Comparison of ENCODE assay signal across 29 mouse cellular contexts in genomic region chr11:47010166-47010565, GRCm38 (mm10).
A peak's percentile ranks its signal among the peaks of the same experiment; 100 is the strongest.
DNase-seq lines count a peak whose midpoint lies in the region; ATAC-seq and TF ChIP-seq lines count a peak whose summit lies in the region.
"Had no signal": no experiment of that assay in that cellular context is flagged by ENCODE, and none has a peak within 500 bp of the region (broad histone marks: within the 10 kb centered on the region; RNA-seq: fewer than 3 reads in every experiment).

No protein-coding gene starts in this region.

- ATAC-seq in forebrain, postnatal 0 days, result no peak
- no peak for ATAC-seq in forebrain, embryonic 16.5 days
- no peak for ATAC-seq in kidney, postnatal 0 days (replicated peaks; ENCODE audit: low FRiP score, low read depth)
- ATAC-seq: CD4-positive, CD25-positive, alpha-beta regulatory T cell, adult 4 months; inflammation-experienced regulatory T-cells, adult 6 months; midbrain, embryonic 16.5 days had no signal

- in situ Hi-C loops in CH12.LX (cut with MboI; ENCODE audit: low pct_ligation_motif_present, low pct_unique_long_range_greater_than_20kb, low sequenced_read_pairs), result no loop called here

- TF ChIP-seq POLR2A in CH12.LX (IDR thresholded peaks at IDR 0.05; ENCODE audit: low read depth, low read length), result no peak

- H3K36me3 ChIP-seq in forebrain, postnatal 0 days (ENCODE audit: insufficient read depth), result no peaks in the 10 kb centered on the region
- H3K36me3 ChIP-seq in forebrain, embryonic 16.5 days (ENCODE audit: control insufficient read depth, insufficient read depth), result no peaks in the 10 kb centered on the region
- no peaks in the 10 kb centered on the region for H3K36me3 ChIP-seq in kidney, postnatal 0 days (ENCODE audit: insufficient read depth, low read length)
- H3K36me3 ChIP-seq in CH12.LX (replicated peaks in 1 of 2; ENCODE audit: control insufficient read depth in 1 of 2, insufficient read depth in 1 of 2, low read length in 1 of 2), result no peaks in the 10 kb centered on the region
- H3K36me3 ChIP-seq: embryonic facial prominence, embryonic 13.5 days; forebrain, embryonic 10.5 days; heart, embryonic 12.5 days; liver, embryonic 13.5 days; midbrain, embryonic 10.5 days; neural tube, embryonic 12.5 days had no signal

- no peak overlapping the region for H3K4me3 ChIP-seq in forebrain, postnatal 0 days (ENCODE audit: low read depth, low read length)
- H3K4me3 ChIP-seq in forebrain, embryonic 16.5 days (replicated peaks; ENCODE audit: low read length), result no peak overlapping the region
- H3K4me3 ChIP-seq in kidney, postnatal 0 days (replicated peaks; ENCODE audit: low read depth, low read length), result no peak overlapping the region
- H3K4me3 ChIP-seq in CH12.LX (replicated peaks in 1 of 3; ENCODE audit: low read depth in 2 of 3, low read length in 2 of 3, poor library complexity in 1 of 3), result no peak overlapping the region
- H3K4me3 ChIP-seq: embryonic facial prominence, embryonic 13.5 days; forebrain, embryonic 10.5 days; heart, embryonic 12.5 days; liver, embryonic 13.5 days; midbrain, embryonic 10.5 days; myocyte; neural tube, embryonic 12.5 days had no signal

- dilution Hi-C loops in CH12.LX (cut with MboI; ENCODE audit: extremely low pct_ligation_motif_present, extremely low pct_unique_long_range_greater_than_20kb, low sequenced_read_pairs), result no loop called here

- H3K27ac ChIP-seq in forebrain, postnatal 0 days (ENCODE audit: low read depth, low read length), result no peak overlapping the region
- H3K27ac ChIP-seq in forebrain, embryonic 16.5 days (ENCODE audit: low read length), result no peak overlapping the region
- H3K27ac ChIP-seq in kidney, postnatal 0 days, result no peak overlapping the region
- H3K27ac ChIP-seq in CH12.LX (ENCODE audit: insufficient read depth, low read depth), result no peak overlapping the region
- H3K27ac ChIP-seq: embryonic facial prominence, embryonic 13.5 days; forebrain, embryonic 10.5 days; hindbrain, embryonic 14.5 days; liver, embryonic 13.5 days; midbrain, embryonic 10.5 days; neural tube, embryonic 12.5 days had no signal

- peak; percentile 17; the same call in 1 of the 2 replicates for TF ChIP-seq CTCF in forebrain, postnatal 0 days (IDR thresholded peaks at IDR 0.05; ENCODE audit: low read depth)
- peak; percentile 58 for TF ChIP-seq CTCF in kidney, postnatal 0 days (IDR thresholded peaks at IDR 0.05; ENCODE audit: low read depth)
- peak in 1 of 2 experiments; percentile 50; a peak in 2 of 4 replicates for TF ChIP-seq CTCF in CH12.LX (conservative IDR thresholded peaks at IDR 0.05 in 1 of 2, IDR thresholded peaks at IDR 0.05 in 1 of 2; ENCODE audit: low read depth in 2 of 2, low read length in 2 of 2)

- H3K9ac ChIP-seq in forebrain, postnatal 0 days, result no peak overlapping the region
- no peak overlapping the region for H3K9ac ChIP-seq in forebrain, embryonic 16.5 days (replicated peaks; ENCODE audit: low read depth, low read length)
- H3K9ac ChIP-seq in kidney, postnatal 0 days (ENCODE audit: low read depth, low read length), result no peak overlapping the region
- no peak overlapping the region for H3K9ac ChIP-seq in CH12.LX (ENCODE audit: insufficient read depth, low read depth)
- H3K9ac ChIP-seq: embryonic facial prominence, embryonic 13.5 days; heart, embryonic 12.5 days; hindbrain, embryonic 14.5 days; liver, embryonic 13.5 days; neural tube, embryonic 12.5 days had no signal

- H3K9me3 ChIP-seq in forebrain, postnatal 0 days (ENCODE audit: low read length), result no peaks in the 10 kb centered on the region
- no peaks in the 10 kb centered on the region for H3K9me3 ChIP-seq in forebrain, embryonic 16.5 days (ENCODE audit: control insufficient read depth, low read length)
- H3K9me3 ChIP-seq in kidney, postnatal 0 days (replicated peaks; ENCODE audit: low read length), result no peaks in the 10 kb centered on the region
- H3K9me3 ChIP-seq in CH12.LX (replicated peaks; ENCODE audit: low read length), result no peaks in the 10 kb centered on the region
- H3K9me3 ChIP-seq: embryonic facial prominence, embryonic 13.5 days; forebrain, embryonic 10.5 days; heart, embryonic 12.5 days; liver, embryonic 13.5 days; midbrain, embryonic 10.5 days; neural tube, embryonic 12.5 days had no signal

- DNase-seq in forebrain, postnatal 0 days, result no peak
- no peak for DNase-seq in kidney, postnatal 0 days (ENCODE audit: low spot score)
- no peak for DNase-seq in kidney, postnatal 10 days
- DNase-seq in CH12.LX (ENCODE audit: extremely low read depth), result peak; percentile 20
- peak; percentile 6 for DNase-seq in retina, embryonic 14.5 days (ENCODE audit: low spot score)
- no peak for DNase-seq in urinary bladder, adult 2 months (ENCODE audit: low spot score)
- DNase-seq: adrenal gland, postnatal 36 days; cerebellum, adult 2 months; cerebellum, postnatal 36 days; gastrocnemius, postnatal 36 days; heart, adult 18-20 months; heart, postnatal 4 days; kidney, adult 8-10 months; kidney, postnatal 14 days; left cerebral cortex, postnatal 4 days; liver, embryonic 13.5 days; lung, adult 2 months; lung, postnatal 14 days had no signal

- H3K4me1 ChIP-seq in forebrain, postnatal 0 days (ENCODE audit: insufficient read depth), result no peaks in the 10 kb centered on the region
- H3K4me1 ChIP-seq in forebrain, embryonic 16.5 days (replicated peaks; ENCODE audit: control insufficient read depth, insufficient read depth, low read length), result no peaks in the 10 kb centered on the region
- no peaks in the 10 kb centered on the region for H3K4me1 ChIP-seq in kidney, postnatal 0 days (replicated peaks; ENCODE audit: insufficient read depth, low read length)
- H3K4me1 ChIP-seq in CH12.LX (ENCODE audit: control insufficient read depth in 1 of 2, insufficient read depth in 2 of 2), result peaks cover 0 to 5% of the 10 kb centered on the region in 2 experiments; a peak in 1 of 4 replicates
- H3K4me1 ChIP-seq: embryonic facial prominence, embryonic 13.5 days; forebrain, embryonic 10.5 days; liver, embryonic 13.5 days; midbrain, embryonic 10.5 days; neural tube, embryonic 12.5 days had no signal

- no peaks in the 10 kb centered on the region for H3K79me2 ChIP-seq in CH12.LX (replicated peaks; ENCODE audit: control insufficient read depth, extremely low read depth, insufficient read depth, poor library complexity, severe bottlenecking)

- TF ChIP-seq EP300 in CH12.LX (IDR thresholded peaks at IDR 0.05; ENCODE audit: low read length), result no peak

- no peaks in the 10 kb centered on the region for H3K27me3 ChIP-seq in forebrain, postnatal 0 days (ENCODE audit: insufficient read depth, low read length)
- no peaks in the 10 kb centered on the region for H3K27me3 ChIP-seq in forebrain, embryonic 16.5 days (replicated peaks; ENCODE audit: control insufficient read depth, insufficient read depth, low read length)
- H3K27me3 ChIP-seq in kidney, postnatal 0 days (ENCODE audit: insufficient read depth, low read length), result no peaks in the 10 kb centered on the region
- no peaks in the 10 kb centered on the region for H3K27me3 ChIP-seq in CH12.LX (replicated peaks)
- H3K27me3 ChIP-seq: embryonic facial prominence, embryonic 13.5 days; heart, embryonic 12.5 days; liver, embryonic 13.5 days; neural tube, embryonic 12.5 days had no signal

- no peak overlapping the region for H3K4me2 ChIP-seq in forebrain, postnatal 0 days (ENCODE audit: low read depth)
- H3K4me2 ChIP-seq in forebrain, embryonic 16.5 days (ENCODE audit: low read length), result no peak overlapping the region
- no peak overlapping the region for H3K4me2 ChIP-seq in kidney, postnatal 0 days (ENCODE audit: low read length)
- H3K4me2 ChIP-seq in CH12.LX (ENCODE audit: insufficient read depth, low read depth, poor library complexity, severe bottlenecking), result no peak overlapping the region
- H3K4me2 ChIP-seq: embryonic facial prominence, embryonic 13.5 days; heart, embryonic 12.5 days; hindbrain, embryonic 14.5 days; liver, embryonic 13.5 days; neural tube, embryonic 12.5 days had no signal

- peak; percentile 61 for TF ChIP-seq RAD21 in CH12.LX (IDR thresholded peaks at IDR 0.05; ENCODE audit: low read depth, low read length)

TF ChIP-seq in CH12.LX, 34 proteins besides CTCF, POLR2A, EP300 and RAD21:
- TF ChIP-seq HCFC1 (IDR thresholded peaks at IDR 0.05; ENCODE audit: low read depth, low read length) (no peak), SMC3 (IDR thresholded peaks at IDR 0.05; ENCODE audit: low read depth, low read length) (peak; percentile 11; the same call in 1 of the 2 replicates), MAZ (IDR thresholded peaks at IDR 0.05; ENCODE audit: low read depth, low read length) (no peak), SIN3A (IDR thresholded peaks at IDR 0.05; ENCODE audit: low read length) (no peak), POLR2AphosphoS2 (IDR thresholded peaks at IDR 0.05; ENCODE audit: low read depth, low read length) (no peak), MAX (IDR thresholded peaks at IDR 0.05; ENCODE audit: low read length) (no peak), IRF4 (IDR thresholded peaks at IDR 0.05; ENCODE audit: low read depth, low read length) (no peak), RCOR1 (conservative IDR thresholded peaks at IDR 0.05; ENCODE audit: low read depth, low read length) (no peak)

Comparison
In these comparisons a context has a peak if more than half of its experiments do, and no peak if none do; other contexts are left out.
1. DNase-seq: peak in CH12.LX (single experiment) and retina, embryonic 14.5 days (single experiment); none in forebrain, postnatal 0 days (single experiment), kidney, postnatal 0 days (single experiment), kidney, postnatal 10 days (single experiment) and urinary bladder, adult 2 months (single experiment).